Comparison of ENCODE assay signal across 27 mouse cellular contexts in genomic region chr14:46947644-46948043, GRCm38 (mm10).
"Had no signal": no experiment of that assay in that cellular context is flagged by ENCODE, and none has a peak within 500 bp of the region (broad histone marks: within the 10 kb centered on the region; RNA-seq: fewer than 3 reads in every experiment).

No protein-coding gene starts in this region.

- H3K4me1 ChIP-seq: forebrain, embryonic 12.5 days had no signal

- DNase-seq: cerebellum, adult 2 months; cerebellum, adult 8-10 months; cerebellum, adult 9-10 months; cerebellum, adult 9-11 months; cerebellum, postnatal 10 days; cerebellum, postnatal 14 days; cerebellum, postnatal 25 days; cerebellum, postnatal 36 days; embryo, embryonic 11 days; forebrain, postnatal 0 days; gastrocnemius, adult 2 months; gastrocnemius, postnatal 10 days; gastrocnemius, postnatal 14 days; gastrocnemius, postnatal 25 days; gastrocnemius, postnatal 36 days; heart, adult 18-20 months; heart, adult 2 months had no signal

- ATAC-seq: forebrain, embryonic 14.5 days; forebrain, embryonic 15.5 days; forebrain, embryonic 16.5 days; forebrain, postnatal 0 days had no signal

- H3K36me3 ChIP-seq: embryonic facial prominence, embryonic 10.5 days; embryonic facial prominence, embryonic 12.5 days; embryonic facial prominence, embryonic 13.5 days; embryonic facial prominence, embryonic 15.5 days; forebrain, embryonic 10.5 days; forebrain, embryonic 12.5 days; forebrain, embryonic 15.5 days had no signal

- H3K4me3 ChIP-seq: embryonic facial prominence, embryonic 10.5 days; embryonic facial prominence, embryonic 12.5 days; embryonic facial prominence, embryonic 13.5 days; embryonic facial prominence, embryonic 15.5 days; erythroblast, embryonic 14.5 days; forebrain, embryonic 10.5 days; forebrain, embryonic 12.5 days; forebrain, embryonic 15.5 days; gastrocnemius, adult 2 months; heart, adult 2 months had no signal

- H3K9me3 ChIP-seq: embryonic facial prominence, embryonic 10.5 days; embryonic facial prominence, embryonic 12.5 days; embryonic facial prominence, embryonic 13.5 days; embryonic facial prominence, embryonic 15.5 days; forebrain, embryonic 10.5 days; forebrain, embryonic 12.5 days; forebrain, embryonic 15.5 days had no signal

- H3K4me2 ChIP-seq: embryonic facial prominence, embryonic 12.5 days; embryonic facial prominence, embryonic 13.5 days; embryonic facial prominence, embryonic 15.5 days; forebrain, embryonic 12.5 days; forebrain, embryonic 15.5 days had no signal

- H3K27me3 ChIP-seq: embryonic facial prominence, embryonic 12.5 days; embryonic facial prominence, embryonic 13.5 days; embryonic facial prominence, embryonic 15.5 days; forebrain, embryonic 12.5 days; forebrain, embryonic 15.5 days had no signal

- H3K27ac ChIP-seq: embryonic facial prominence, embryonic 10.5 days; embryonic facial prominence, embryonic 12.5 days; embryonic facial prominence, embryonic 13.5 days; embryonic facial prominence, embryonic 15.5 days; forebrain, embryonic 10.5 days; forebrain, embryonic 12.5 days; forebrain, embryonic 15.5 days; gastrocnemius, adult 2 months; heart, adult 2 months had no signal

- H3K9ac ChIP-seq: embryonic facial prominence, embryonic 12.5 days; embryonic facial prominence, embryonic 13.5 days; embryonic facial prominence, embryonic 15.5 days; forebrain, embryonic 12.5 days; forebrain, embryonic 15.5 days; forebrain, postnatal 0 days had no signal
